In genomic region chr13:111363176-111363739, GRCm38 (mm10) we compare ENCODE assay signal across 12 mouse cellular contexts.
"Had no signal": no experiment of that assay in that cellular context is flagged by ENCODE, and none has a peak within 500 bp of the region (broad histone marks: within the 10 kb centered on the region; RNA-seq: fewer than 3 reads in every experiment).

No protein-coding gene starts in this region.

- H3K36me3 ChIP-seq: limb, embryonic 12.5 days; liver, embryonic 13.5 days; neural tube, embryonic 12.5 days had no signal

- H3K9ac ChIP-seq: limb, embryonic 12.5 days; liver, embryonic 13.5 days; liver, postnatal 0 days; neural tube, embryonic 12.5 days had no signal

- ATAC-seq: liver, postnatal 0 days had no signal

- H3K4me2 ChIP-seq: limb, embryonic 12.5 days; liver, embryonic 13.5 days; neural tube, embryonic 12.5 days had no signal

- DNase-seq: kidney, adult 18-20 months; kidney, postnatal 10 days; kidney, postnatal 4 days; liver; liver, embryonic 13.5 days; liver, postnatal 0 days; midbrain, embryonic 14.5 days; thymus, adult 18-20 months; thymus, postnatal 36 days had no signal

- H3K9me3 ChIP-seq: liver, embryonic 13.5 days had no signal

- H3K4me1 ChIP-seq: limb, embryonic 12.5 days; liver, embryonic 13.5 days; neural tube, embryonic 12.5 days had no signal

- H3K4me3 ChIP-seq: layer of hippocampus, adult 2 months; limb, embryonic 12.5 days; liver, embryonic 13.5 days; neural tube, embryonic 12.5 days had no signal

- H3K27ac ChIP-seq: layer of hippocampus, adult 2 months; limb, embryonic 12.5 days; liver, embryonic 13.5 days; neural tube, embryonic 12.5 days had no signal

- H3K27me3 ChIP-seq: limb, embryonic 12.5 days; liver, embryonic 13.5 days; neural tube, embryonic 12.5 days had no signal
